Mouse (Mus musculus) bone marrow, adult 2 months (tissue): ENCODE results near the gene Sox15.
"Not testable (repeated sequence)": the region's sequence is repeated elsewhere in the genome, so short reads cannot be mapped to it uniquely, and the experiment has no call there.

Experiments
- CTCF ChIP-seq: fragments of 200-500 bp; IDR thresholded peaks from 2 replicates; pipeline ENCODE4 v1.5.1; 2011; ENCODE audit warnings: low read length, control low read depth; ENCODE audit not compliant: control insufficient read depth, insufficient read depth
- POLR2A ChIP-seq: fragments of 200-500 bp; IDR thresholded peaks from 2 replicates; pipeline ENCODE4 v1.6.1; 2011; ENCODE audit warnings: low read depth, mild to moderate bottlenecking, control low read depth, low read length, borderline replicate concordance; ENCODE audit not compliant: control insufficient read depth

DNA sequence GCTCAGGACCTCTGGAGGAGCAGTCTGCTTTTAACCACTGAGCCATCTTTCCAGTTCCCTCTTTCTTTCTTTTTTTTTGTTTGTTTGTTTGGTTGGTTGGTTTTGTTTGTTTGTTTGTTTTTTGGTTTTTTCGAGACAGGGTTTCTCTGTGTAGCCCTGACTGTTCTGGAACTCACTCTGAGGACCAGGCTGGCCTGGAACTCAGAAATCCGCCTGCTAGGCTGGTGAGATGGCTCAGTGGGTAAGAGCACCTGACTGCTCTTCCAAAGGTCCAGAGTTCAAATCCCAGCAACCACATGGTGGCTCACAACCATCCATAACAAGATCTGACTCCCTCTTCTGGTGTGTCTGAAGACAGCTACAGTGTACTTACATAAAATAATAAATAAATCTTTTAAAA, 30.8 kb upstream of the Sox15 start:
- TF ChIP-seq CTCF, POLR2A: not testable (repeated sequence)
